Mouse (Mus musculus) stomach, embryonic 14.5 days (tissue): Measurements from ENCODE around the gene Tnip1. TPM values are rescaled to one million over a fixed set of nuclear protein-coding genes. Genes with fewer than 3 reads are reported as not detected.

Experiments
- ATAC-seq: fragments of 200-750 bp; cut with Nextera tagmentation; 2 replicates; pipeline ENCODE4 v1.8.0; 2017; ENCODE audit warnings: low read depth, moderate TSS enrichment; ENCODE audit not compliant: insufficient number of reproducible peaks, insufficient read depth, low FRiP score
- H3K27ac ChIP-seq: fragments of 300-500 bp; sonication (generic); 2 replicates; pipeline ENCODE4 v1.5.1; 2014; ENCODE audit warnings: mild to moderate bottlenecking, low read length, moderate library complexity, mixed read lengths
- H3K27me3 ChIP-seq: fragments of 300-500 bp; sonication (generic); 2 replicates; pipeline ENCODE4 v1.6.1; 2014; ENCODE audit warnings: low read length, control low read depth, mixed read lengths; ENCODE audit not compliant: control insufficient read depth, insufficient read depth
- H3K36me3 ChIP-seq: fragments of 300-500 bp; sonication (generic); 2 replicates; pipeline ENCODE4 v1.6.1; 2014; ENCODE audit warnings: mild to moderate bottlenecking, control low read depth, low read length, moderate library complexity, mixed read lengths; ENCODE audit not compliant: control insufficient read depth, insufficient read depth
- H3K4me1 ChIP-seq: fragments of 300-500 bp; sonication (generic); 2 replicates; pipeline ENCODE4 v1.6.1; 2014; ENCODE audit warnings: low read length, control low read depth, mixed read lengths; ENCODE audit not compliant: control insufficient read depth, insufficient read depth
- H3K4me2 ChIP-seq: fragments of 300-500 bp; sonication (generic); replicated peaks from 2 replicates; pipeline ENCODE4 v1.6.1; 2014; ENCODE audit warnings: low read depth, low read length, control low read depth
- H3K4me3 ChIP-seq: fragments of 300-500 bp; sonication (generic); 2 replicates; pipeline ENCODE4 v1.5.1; 2014; ENCODE audit warnings: low read depth, low read length, control low read depth
- H3K9ac ChIP-seq: fragments of 300-500 bp; sonication (generic); replicated peaks from 2 replicates; pipeline ENCODE4 v1.6.1; 2014; ENCODE audit warnings: low read depth, mild to moderate bottlenecking, control low read depth, low read length, moderate library complexity, mixed read lengths
- H3K9me3 ChIP-seq: fragments of 300-500 bp; sonication (generic); 2 replicates; pipeline ENCODE4 v1.6.1; 2016; ENCODE audit warnings: low read depth, low read length, control low read depth; ENCODE audit not compliant: control insufficient read depth
- WGBS: fragments of 180-500 bp; shearing (Covaris S2); extraction: QIAGEN DNeasy Blood & Tissue Kit; methylation state at CpG from one replicate; pipeline ENCODE4 v1.1.7; 2014; 5-methylcytosine and 5-hydroxymethylcytosine counted together
- polyA plus RNA-seq: library from polyadenylated mRNA; unstranded; fragments of >200 nt; fragmentation: Nextera tagmentation; extraction: Ambion mirVana; gene quantifications from 2 replicates; pipeline ENCODE4 v1.2.1, GENCODE M21; 2014

Gene Tnip1
- polyA plus RNA-seq, 1 experiment from 2014 or later: 21.0 TPM

GRCm38 (mm10) chr11:54917461-54917860 lies 45.3 kb downstream of the Tnip1 start:
- no peaks in the 10 kb centered on the region for H3K9me3 ChIP-seq
- peaks cover 43% of the 10 kb centered on the region for H3K36me3 ChIP-seq
- no peak for ATAC-seq
- H3K4me2 ChIP-seq: no peak overlapping the region
- H3K4me1 ChIP-seq: no peaks in the 10 kb centered on the region
- 92% methylated on average over 7 of the region's 7 CpGs for whole genome bisulfite sequencing
- H3K4me3 ChIP-seq: no peak overlapping the region
- H3K27ac ChIP-seq: no peak overlapping the region
- H3K9ac ChIP-seq: no peak overlapping the region
- H3K27me3 ChIP-seq: no peaks in the 10 kb centered on the region

GRCm38 (mm10) chr11:54913841-54914240 lies 48.9 kb downstream of the Tnip1 start:
- H3K9ac ChIP-seq: no peak overlapping the region
- no peaks in the 10 kb centered on the region for H3K27me3 ChIP-seq
- WGBS: 93% methylated on average over 5 of the region's 5 CpGs
- no peaks in the 10 kb centered on the region for H3K4me1 ChIP-seq
- no peak for ATAC-seq
- H3K36me3 ChIP-seq: peaks cover 52% of the 10 kb centered on the region
- H3K4me3 ChIP-seq: no peak overlapping the region
- no peak overlapping the region for H3K4me2 ChIP-seq
- no peak overlapping the region for H3K27ac ChIP-seq
- H3K9me3 ChIP-seq: no peaks in the 10 kb centered on the region

GRCm38 (mm10) chr11:54912503-54913316 lies 50.0 kb downstream of the Tnip1 start:
- no peak for ATAC-seq
- Histone ChIP-seq H3K9me3 (no peaks in the 10 kb centered on the region), H3K4me1 (no peaks in the 10 kb centered on the region), H3K36me3 (peaks cover 46% of the 10 kb centered on the region), H3K27ac (no peak overlapping the region), H3K9ac (no peak overlapping the region), H3K4me2 (no peak overlapping the region), H3K27me3 (no peaks in the 10 kb centered on the region), H3K4me3 (no peak overlapping the region)
- 83% methylated on average over 9 of the region's 9 CpGs for WGBS

- Histone ChIP-seq H3K27me3 (no peaks in the 10 kb centered on the region), H3K9me3 (no peaks in the 10 kb centered on the region), H3K27ac (no peak overlapping the region), H3K9ac (no peak overlapping the region), H3K4me3 (no peak overlapping the region), H3K4me2 (no peak overlapping the region), H3K36me3 (peaks cover 38% of the 10 kb centered on the region), H3K4me1 (no peaks in the 10 kb centered on the region)
- no peak for ATAC-seq
- WGBS: 73% methylated on average over 7 of the region's 7 CpGs
These were observed 50.8 kb downstream of the Tnip1 start for GRCm38 (mm10) chr11:54911671-54912502.

- no peak overlapping the region for H3K27ac ChIP-seq
- WGBS: 96% methylated on average over 3 of the region's 3 CpGs
- H3K36me3 ChIP-seq: peaks cover 37% of the 10 kb centered on the region
- no peaks in the 10 kb centered on the region for H3K4me1 ChIP-seq
- H3K9me3 ChIP-seq: no peaks in the 10 kb centered on the region
- no peaks in the 10 kb centered on the region for H3K27me3 ChIP-seq
- no peak overlapping the region for H3K4me3 ChIP-seq
- no peak overlapping the region for H3K9ac ChIP-seq
- ATAC-seq: no peak
- no peak overlapping the region for H3K4me2 ChIP-seq
These were observed 51.5 kb downstream of the Tnip1 start for GRCm38 (mm10) chr11:54911201-54911600.

GRCm38 (mm10) chr11:54910081-54910665 lies 52.5 kb downstream of the Tnip1 start:
- Histone ChIP-seq H3K4me3 (no peak overlapping the region), H3K36me3 (peaks cover 35% of the 10 kb centered on the region), H3K27me3 (no peaks in the 10 kb centered on the region), H3K4me1 (no peaks in the 10 kb centered on the region), H3K4me2 (no peak overlapping the region), H3K27ac (no peak overlapping the region), H3K9me3 (no peaks in the 10 kb centered on the region), H3K9ac (no peak overlapping the region)
- ATAC-seq: no peak
- 90% methylated on average over 12 of the region's 12 CpGs for WGBS

GRCm38 (mm10) chr11:54909273-54909672 lies 53.4 kb downstream of the Tnip1 start:
- no peak overlapping the region for H3K27ac ChIP-seq
- H3K36me3 ChIP-seq: peaks cover 26% of the 10 kb centered on the region
- no peak overlapping the region for H3K4me3 ChIP-seq
- no peaks in the 10 kb centered on the region for H3K27me3 ChIP-seq
- H3K4me2 ChIP-seq: no peak overlapping the region
- H3K9ac ChIP-seq: no peak overlapping the region
- WGBS: 93% methylated on average over 11 of the region's 11 CpGs
- H3K9me3 ChIP-seq: no peaks in the 10 kb centered on the region
- no peak for ATAC-seq
- H3K4me1 ChIP-seq: no peaks in the 10 kb centered on the region

GRCm38 (mm10) chr11:54907259-54907658 lies 55.5 kb downstream of the Tnip1 start:
- Histone ChIP-seq H3K4me3 (no peak overlapping the region), H3K9me3 (no peaks in the 10 kb centered on the region), H3K36me3 (peaks cover 23% of the 10 kb centered on the region), H3K27me3 (no peaks in the 10 kb centered on the region), H3K4me2 (no peak overlapping the region), H3K27ac (no peak overlapping the region), H3K9ac (no peak overlapping the region), H3K4me1 (peaks cover 11% of the 10 kb centered on the region; the same call in 1 of the 2 replicates)
- no peak for ATAC-seq
- 81% methylated on average over 5 of the region's 5 CpGs for WGBS
